Mouse (Mus musculus) erythroblast, embryonic 14.5 days (primary cell): ENCODE data around the gene Eef1akmt4.

Source experiments
- GATA1 ChIP-seq: IDR thresholded peaks from 2 replicates; pipeline ENCODE4 v1.6.1; 2012; ENCODE audit warnings: low read length, inconsistent platforms, mixed read lengths
- TAL1 ChIP-seq: IDR thresholded peaks from 3 replicates; pipeline ENCODE4 v1.6.1; 2012; ENCODE audit warnings: low read length, inconsistent platforms, mixed read lengths

DNA sequence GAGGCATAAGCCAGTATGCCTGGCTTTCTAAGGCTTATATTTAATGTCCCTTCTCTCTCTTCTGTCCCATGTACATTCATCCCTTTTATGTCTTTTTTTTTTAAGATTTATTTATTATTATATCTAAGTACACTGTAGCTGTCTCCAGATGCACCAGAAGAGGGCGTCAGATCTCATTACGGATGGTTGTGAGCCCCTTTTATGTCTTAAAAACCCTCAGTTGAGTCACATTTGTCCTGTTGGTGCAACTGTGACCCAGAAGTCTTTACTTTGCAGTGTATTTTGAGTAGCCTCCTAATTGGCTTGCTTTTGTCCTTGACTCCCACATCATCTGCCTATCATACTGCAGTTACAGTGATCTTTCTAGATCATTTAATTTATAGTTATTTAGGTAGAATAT is 41.9 kb downstream of the Eef1akmt4 start:
- TF ChIP-seq TAL1 (no peak), GATA1 (no peak)
